Mouse (Mus musculus) left cerebral cortex, postnatal 36 days (tissue): ENCODE measurements at regions not wholly inside any gene's neighbourhood (a gene's known extent, or its start where the extent isn't known, plus 50 kb on each side); places are given as distances from the start of the nearest gene placed in this dataset.
A peak's percentile ranks its signal among the peaks of the same experiment; 100 is the strongest.
"Not testable (repeated sequence)": the region's sequence is repeated elsewhere in the genome, so short reads cannot be mapped to it uniquely, and the experiment has no call there.

Experiments used
- DNase-seq, 2 experiments: peaks; one replicate each; pipeline ENCODE4 v3.0.0; 2021 to 2022; ENCODE audit warnings: low spot score in 2 of 2, mixed read lengths in 1 of 2
- intact Hi-C: fragments of 180-260 bp; cut with DNase I; formaldehyde crosslinking; loops from one replicate; pipeline ENCODE4 v1.15.1; 2025

DNA sequence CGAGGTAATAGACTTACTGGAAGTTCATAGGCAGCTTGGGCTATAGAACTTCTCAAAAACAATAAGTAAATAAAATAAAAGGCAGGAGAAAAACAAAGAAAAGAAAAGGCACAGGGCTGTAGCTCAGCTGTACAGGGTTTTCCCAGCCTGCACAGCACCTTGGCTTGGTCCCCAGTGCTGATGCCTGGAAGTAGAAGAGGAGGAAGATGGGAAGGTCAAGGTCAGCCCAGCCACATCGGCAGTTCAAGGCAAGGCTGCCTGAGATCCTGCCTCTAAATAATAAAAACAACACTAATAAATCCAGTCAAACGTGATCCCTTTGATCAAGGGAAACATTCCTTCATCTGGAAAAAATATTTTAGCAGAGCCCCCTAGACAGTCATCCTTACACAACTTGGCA lies 103.1 kb downstream of the Cenpf start:
- intact Hi-C loops, result no loop called here
- no peak for DNase-seq

DNA sequence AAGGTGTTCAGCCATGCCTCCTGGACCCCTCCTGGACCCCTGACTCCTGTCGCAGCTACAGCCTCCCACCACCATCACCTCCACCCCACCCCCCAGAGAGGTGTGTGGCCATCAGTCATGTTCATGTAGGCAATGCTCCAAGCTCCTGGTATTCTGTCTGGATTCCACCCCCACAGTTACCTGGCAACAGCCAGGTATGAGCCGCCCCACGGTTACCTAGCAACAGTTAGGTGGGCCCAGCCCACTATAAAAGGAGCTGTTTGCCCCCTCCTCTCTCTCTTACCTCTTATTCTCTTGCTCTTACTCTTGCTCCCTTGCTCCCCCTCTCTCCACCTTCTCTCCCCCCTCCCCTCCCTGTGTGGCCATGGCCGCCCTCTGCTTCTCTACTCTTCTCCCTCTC lies 106.5 kb downstream of the Cenpf start:
- DNase-seq, result no peak
- intact Hi-C loops, result no loop called here

- intact Hi-C loops, result loop anchor here (2.0 kb wide), 1 partner anchor 553 kb away; no protein-coding TSS in a partner anchor
- DNase-seq, result peak; percentile 13 to 17
These were observed 108.5 kb downstream of the Cenpf start for GRCm38 (mm10) chr1:189579358-189579757.

- DNase-seq, result no peak
These were observed 111.4 kb downstream of the Cenpf start for GRCm38 (mm10) chr1:189576311-189577002.

DNA sequence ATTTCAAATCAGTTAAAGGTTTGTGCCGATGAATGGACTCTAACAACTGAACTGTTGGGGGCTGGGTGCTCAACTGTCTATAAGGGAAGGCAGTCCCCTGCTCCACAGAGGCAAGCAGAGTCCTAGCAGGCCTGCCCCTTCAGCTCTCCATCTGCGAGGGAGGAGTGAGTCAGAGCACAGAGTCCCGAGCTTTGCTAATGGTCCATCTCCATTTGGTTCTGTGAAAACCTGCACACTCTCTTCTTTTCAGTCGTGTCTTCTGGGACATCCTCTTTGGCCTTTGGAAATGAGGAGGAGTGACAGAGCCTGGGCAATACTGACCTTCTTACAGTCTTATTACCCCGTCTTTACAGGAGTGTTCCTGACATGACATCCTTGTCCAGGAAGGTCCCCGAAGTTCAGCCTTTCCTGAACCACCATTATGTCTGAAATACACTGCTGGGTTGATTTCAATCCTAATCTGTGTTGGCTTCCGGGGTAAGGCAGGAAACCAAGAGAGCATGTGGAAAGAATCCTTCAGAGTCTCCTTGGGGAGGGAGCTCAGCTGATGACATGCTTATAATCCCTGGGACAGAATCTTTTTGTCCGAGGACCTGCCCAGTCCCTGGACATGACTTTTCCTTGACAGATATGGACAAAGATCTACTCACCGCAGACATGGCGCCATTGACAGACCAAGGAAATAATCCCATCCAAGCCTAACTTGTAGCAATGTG lies 112.2 kb downstream of the Cenpf start:
- intact Hi-C loops, result no loop called here
- DNase-seq, result no peak

More at GRCm38 (mm10) chr1:189576311-189577002, 111.4 kb downstream of the Cenpf start:
- intact Hi-C loops, result no loop called here

GRCm38 (mm10) chr1:189566491-189566890 lies 121.4 kb downstream of the Cenpf start:
- DNase-seq, result no peak
- intact Hi-C loops, result no loop called here

DNA sequence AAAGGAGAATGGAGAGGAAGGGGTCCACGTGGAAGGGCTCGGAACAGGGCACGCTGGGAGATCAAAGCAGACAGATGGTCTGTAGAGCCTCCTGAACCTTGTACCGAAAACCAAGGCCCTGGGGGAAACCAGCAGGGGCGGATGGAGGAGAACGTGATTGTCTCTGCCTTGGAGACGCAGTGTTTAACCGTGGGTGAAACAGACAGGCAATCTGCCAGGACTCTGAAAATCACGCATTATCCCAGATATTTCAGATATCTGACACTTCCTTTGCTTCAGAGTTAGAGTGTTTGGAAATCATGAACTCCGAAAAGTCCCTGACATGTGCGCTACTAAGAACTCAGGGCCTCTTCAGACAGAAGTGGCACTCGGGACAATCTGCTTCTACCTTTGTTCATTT lies 126.1 kb downstream of the Cenpf start:
- no peak for DNase-seq
- intact Hi-C loops, result no loop called here

- intact Hi-C loops, result no loop called here
- no peak for DNase-seq
These were observed 127.3 kb downstream of the Cenpf start for GRCm38 (mm10) chr1:189560576-189560975.

DNA sequence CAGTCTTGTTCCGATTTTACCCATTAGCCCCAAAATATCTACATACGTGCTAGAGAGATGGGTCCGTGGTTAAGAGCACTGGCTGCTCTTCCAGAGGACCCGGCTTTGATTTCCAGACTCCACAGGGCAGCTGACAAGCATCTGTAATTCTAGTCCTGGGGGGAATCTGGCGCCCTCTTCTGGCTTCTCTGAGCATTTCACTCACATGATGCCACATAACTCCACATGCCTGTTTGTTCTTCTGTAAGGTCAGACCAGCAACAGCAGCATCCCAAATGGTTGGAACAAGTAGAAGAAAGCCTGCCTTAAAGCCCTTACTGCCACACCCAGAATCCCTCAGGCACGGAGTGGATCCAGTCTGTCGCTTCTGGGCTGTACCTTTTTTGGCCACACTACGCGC lies 137.0 kb downstream of the Cenpf start:
- intact Hi-C loops, result no loop called here
- DNase-seq, result no peak

DNA sequence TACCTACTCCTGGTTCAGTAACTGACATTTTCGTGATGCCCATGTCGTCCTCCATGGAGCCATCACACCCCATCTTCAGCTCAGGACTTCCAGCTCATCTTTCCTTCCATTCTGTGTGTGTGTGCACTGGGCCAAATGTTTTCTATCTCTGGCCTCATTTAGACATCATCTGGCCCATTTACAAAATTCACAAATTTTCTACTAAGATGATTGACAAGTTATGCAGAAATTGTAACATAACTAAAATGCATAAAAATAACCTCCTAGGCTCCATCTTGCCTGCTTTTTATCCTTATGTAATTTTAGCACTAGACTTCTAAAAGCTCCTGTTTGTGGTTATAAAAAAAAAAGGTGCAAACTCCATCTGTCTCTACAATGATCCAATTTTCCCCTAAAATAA lies 130.8 kb upstream of the Kcnk2 start:
- no peak for DNase-seq
- intact Hi-C loops, result loop anchor here (10.0 kb wide), 1 partner anchor 238 kb away; no protein-coding TSS in a partner anchor

DNA sequence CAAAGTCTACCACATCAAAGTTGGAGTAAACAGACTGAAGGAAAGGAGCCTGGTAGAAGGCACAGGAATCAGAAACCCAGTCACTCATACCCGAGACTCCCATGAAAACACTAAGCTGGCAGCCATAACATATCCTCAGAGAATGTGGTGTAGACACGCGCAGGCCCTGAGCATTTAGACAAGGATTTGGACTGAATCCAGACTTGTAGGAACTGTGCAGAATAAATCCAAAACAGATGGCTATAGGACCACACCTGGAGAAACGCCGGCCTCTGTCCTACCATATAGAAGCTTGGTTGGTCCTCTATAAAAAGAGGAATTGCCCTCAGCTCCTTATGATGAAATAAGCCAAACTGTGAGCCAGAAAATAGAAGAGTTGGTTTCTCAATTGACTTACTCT lies 124.3 kb upstream of the Kcnk2 start:
- no peak for DNase-seq
- intact Hi-C loops, result no loop called here

GRCm38 (mm10) chr1:189515476-189515875 lies 113.4 kb upstream of the Kcnk2 start:
- intact Hi-C loops, result no loop called here
- peak in 1 of 2 experiments; percentile 22 for DNase-seq

DNA sequence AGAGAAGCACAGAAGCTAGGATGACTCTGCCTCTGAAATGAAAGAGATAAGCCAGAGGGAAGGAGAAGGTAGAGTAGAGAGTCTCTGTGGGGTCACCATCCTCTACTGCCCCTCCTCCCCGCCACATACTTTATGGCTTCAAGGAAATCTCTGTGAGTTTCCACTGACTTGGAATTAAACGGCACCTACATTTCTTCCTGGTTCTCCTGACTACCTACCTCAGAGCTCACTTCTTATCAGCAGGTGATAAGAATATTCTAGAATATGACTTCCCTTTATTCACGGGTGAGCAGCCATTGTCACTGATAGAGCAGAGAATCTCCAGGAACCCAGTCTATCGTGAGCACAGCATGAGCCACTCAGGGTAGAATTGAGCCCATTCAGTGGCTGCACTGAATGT lies 111.3 kb upstream of the Kcnk2 start:
- intact Hi-C loops, result no loop called here
- no peak for DNase-seq

DNA sequence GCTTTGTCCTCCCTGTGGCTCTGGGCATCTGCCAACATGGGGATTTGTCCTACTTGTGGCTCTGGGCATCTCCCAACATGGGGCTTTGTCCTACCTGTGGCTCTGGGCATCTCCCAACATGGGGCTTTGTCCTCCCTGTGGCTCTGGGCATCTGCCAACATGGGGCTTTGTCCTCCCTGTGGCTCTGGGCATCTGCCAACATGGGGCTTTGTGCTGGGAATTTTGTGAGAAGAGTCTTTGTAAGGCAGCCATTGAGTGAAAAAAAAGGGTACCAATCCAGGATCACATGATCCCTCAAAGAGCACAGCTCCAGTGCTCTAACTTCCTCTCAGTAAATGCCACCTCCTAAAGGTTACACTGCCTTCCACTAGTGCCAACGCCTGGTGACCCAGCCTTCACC lies 105.2 kb upstream of the Kcnk2 start:
- intact Hi-C loops, result not testable (repeated sequence)

GRCm38 (mm10) chr1:189499703-189500102 lies 97.6 kb upstream of the Kcnk2 start:
- DNase-seq, result no peak
- intact Hi-C loops, result no loop called here

More for the DNA sequence above, 105.2 kb upstream of the Kcnk2 start:
- DNase-seq, result not testable (repeated sequence)

DNA sequence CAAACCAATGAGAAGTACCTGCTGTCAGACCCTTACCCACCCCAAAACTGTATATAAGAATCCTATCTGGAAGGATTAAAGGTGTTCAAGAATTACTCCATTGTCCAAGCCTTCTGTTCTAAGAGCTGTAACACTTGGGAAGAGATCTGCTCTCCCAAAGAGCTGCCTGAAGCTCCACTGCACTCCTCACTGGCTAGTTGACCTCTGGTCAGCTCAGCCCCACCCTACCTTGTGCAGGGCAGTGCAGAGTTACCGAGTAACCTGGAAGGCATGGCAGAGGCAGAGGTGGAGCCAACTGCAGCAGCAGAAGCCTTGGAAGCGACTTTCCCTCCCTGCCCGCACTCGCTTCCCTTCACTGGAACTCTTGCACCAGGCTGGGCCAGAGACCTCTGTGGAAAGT lies 97.1 kb upstream of the Kcnk2 start:
- DNase-seq, result no peak
- intact Hi-C loops, result no loop called here

DNA sequence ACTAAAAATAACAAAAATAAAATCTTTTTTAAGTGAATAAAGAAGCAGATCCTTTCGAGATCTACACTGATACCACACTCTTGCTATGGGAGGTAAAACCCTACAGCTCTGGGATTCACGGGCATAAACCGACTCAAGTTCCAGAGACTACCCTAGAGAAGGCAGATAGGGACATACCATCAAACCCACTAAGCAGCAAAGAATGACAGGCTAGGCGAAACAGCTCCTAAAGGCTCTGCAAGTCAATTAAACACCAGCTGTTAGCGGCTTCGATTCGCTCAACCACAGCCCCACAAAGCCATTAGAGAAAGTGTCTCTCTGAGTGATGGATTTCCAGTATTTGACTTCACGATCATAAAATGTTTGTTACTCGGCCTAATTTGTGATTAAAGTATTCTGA lies 95.0 kb upstream of the Kcnk2 start:
- no peak for DNase-seq
- intact Hi-C loops, result no loop called here

- DNase-seq, result peak; percentile 32 to 43
- intact Hi-C loops, result no loop called here
These were observed 93.5 kb upstream of the Kcnk2 start for GRCm38 (mm10) chr1:189495386-189496150.

GRCm38 (mm10) chr1:189494896-189495295 lies 92.8 kb upstream of the Kcnk2 start:
- DNase-seq, result no peak
- intact Hi-C loops, result no loop called here

DNA sequence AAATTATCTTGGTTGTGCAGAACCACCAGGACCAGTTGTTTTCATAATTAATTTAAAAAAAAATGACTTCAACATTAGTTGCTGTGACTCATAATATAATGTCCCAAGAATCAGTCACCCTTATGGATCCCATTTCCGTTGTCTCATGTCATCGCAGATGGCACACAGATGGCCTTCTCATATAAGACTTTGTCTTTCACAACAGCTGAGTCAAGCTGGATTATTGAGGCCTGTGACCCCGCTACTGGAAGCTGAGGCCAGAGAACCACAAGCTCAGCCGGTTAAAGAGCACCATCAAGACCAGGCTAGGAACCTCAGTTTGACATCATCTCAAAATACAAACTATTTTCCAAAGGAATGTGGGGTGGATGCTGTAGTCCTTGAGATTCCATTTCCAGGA lies 83.3 kb upstream of the Kcnk2 start:
- DNase-seq, result no peak
- intact Hi-C loops, result no loop called here

- no peak for DNase-seq
- intact Hi-C loops, result no loop called here
These were observed 81.3 kb upstream of the Kcnk2 start for GRCm38 (mm10) chr1:189483331-189483730.
